Mouse (Mus musculus) left cerebral cortex, adult 18-20 months (tissue): ENCODE measurements around the gene Clec11a. TPM values are rescaled to one million over a fixed set of nuclear protein-coding genes. Genes with fewer than 3 reads are reported as not detected.
A peak's percentile ranks its signal among the peaks of the same experiment; 100 is the strongest.

Source experiments
- DNase-seq, 2 experiments: peaks; one replicate each; pipeline ENCODE4 v3.0.0; 2021 to 2022; ENCODE audit warnings: low spot score in 2 of 2, mixed read lengths in 1 of 2
- long read RNA-seq, 2 experiments: library from polyadenylated mRNA; stranded (forward); transcript quantifications; one replicate each; pipeline ENCODE4 v2.0.0; 2021
- total RNA-seq, 2 experiments: library from RNA; stranded (reverse); gene quantifications; 2 replicates each; pipeline ENCODE4 v1.2.3; 2021

Clec11a gene
- total RNA-seq: 1 to 10 TPM; 3.4 to 3.7 TPM
- long read RNA-seq, experiment 1, partial matches to known transcripts: 0 of 5 reads
- long read RNA-seq, experiment 1, other reads (novel, unspliced or antisense): 5 of 5 reads
- long read RNA-seq, experiment 2, partial matches to known transcripts: 1 of 6 reads
- long read RNA-seq, experiment 2, other reads (novel, unspliced or antisense): 5 of 6 reads

DNA sequence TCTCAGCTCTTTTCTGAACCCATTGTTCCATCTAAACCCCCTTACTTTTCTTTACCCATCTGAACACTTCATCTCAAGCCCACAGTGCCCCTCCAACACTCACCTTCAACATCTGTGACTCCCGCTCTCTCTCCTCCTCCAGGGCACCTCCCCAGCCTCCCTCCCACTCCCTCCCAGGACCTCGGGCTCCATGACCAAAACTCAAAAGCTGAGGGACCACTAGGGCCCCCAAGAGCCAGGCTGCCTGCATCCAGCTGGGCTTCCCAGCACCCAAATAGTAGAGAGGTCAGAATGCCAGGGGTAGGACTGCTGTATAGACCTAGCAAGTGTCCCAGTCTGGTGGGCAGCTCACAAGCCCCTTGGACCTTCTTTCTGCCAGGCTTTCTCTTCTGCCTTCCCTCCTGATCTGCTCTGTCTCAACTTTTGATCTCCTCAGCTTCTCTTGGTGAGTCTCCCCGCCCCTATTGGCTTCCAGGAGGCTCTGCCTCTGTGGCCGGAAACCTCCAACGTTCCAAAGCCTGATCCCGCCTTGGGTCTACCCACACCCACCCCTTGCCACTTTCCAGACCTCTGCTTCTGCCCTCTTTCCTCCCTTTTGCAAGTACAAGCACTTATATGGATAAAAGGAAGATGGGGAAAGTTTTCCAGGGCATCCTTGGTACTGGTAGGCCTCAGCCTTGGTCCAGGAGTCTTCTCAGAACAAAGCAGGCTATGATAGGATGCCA, at the start of gene Clec11a:
TSS of gene Clec11a (minus strand) at position 387 of the 725 bp plus-strand sequence.
- no peak for DNase-seq

DNA sequence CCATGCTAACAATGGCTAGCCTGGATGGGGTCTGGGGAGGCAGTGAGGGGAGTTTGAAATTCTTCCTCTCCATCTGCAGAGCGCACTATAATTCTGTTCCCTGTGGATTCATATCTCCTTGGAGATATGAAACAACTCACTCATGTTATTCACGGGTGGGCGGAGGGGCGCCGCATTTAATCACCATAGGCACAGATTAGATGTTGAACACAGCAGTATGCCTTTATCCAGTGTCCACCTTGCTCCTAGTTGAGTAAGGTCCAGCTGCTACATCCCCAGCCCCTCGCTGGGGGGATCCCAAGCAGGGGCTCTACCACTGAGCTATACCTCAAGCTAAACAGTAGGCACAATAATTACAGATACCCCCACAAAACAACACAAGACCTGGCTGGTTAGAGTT, 48.7 kb upstream of the Clec11a start:
- DNase-seq: no peak

DNA sequence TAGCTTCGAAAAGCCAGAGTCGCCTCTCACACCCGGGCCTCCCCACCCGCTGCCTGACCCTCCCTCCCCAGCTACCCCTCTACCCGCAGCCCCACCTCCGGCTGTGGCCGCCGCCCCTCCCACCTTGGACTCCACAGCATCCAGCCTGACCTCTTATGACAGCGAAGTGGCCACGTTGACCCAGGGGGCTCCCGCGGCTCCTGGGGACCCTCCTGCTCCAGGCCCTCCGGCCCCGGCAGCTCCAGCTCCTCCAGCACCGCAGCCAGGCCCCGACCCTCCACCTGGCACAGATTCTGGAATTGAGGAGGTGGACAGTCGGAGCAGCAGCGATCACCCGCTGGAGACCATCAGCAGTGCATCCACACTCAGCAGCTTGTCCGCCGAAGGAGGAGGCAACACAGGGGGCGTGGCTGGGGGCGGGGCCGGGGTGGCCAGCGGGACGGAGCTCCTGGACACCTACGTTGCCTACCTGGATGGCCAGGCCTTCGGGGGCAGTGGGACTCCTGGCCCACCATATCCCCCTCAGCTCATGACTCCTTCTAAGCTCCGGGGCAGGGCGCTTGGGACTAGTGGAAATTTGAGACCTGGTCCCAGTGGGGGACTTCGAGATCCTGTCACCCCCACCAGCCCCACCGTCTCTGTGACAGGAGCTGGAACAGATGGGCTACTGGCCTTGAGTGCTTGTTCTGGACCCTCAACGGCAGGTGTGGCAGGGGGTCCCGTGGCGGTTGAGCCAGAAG, 47.1 kb upstream of the Clec11a start:
- no peak for DNase-seq

DNA sequence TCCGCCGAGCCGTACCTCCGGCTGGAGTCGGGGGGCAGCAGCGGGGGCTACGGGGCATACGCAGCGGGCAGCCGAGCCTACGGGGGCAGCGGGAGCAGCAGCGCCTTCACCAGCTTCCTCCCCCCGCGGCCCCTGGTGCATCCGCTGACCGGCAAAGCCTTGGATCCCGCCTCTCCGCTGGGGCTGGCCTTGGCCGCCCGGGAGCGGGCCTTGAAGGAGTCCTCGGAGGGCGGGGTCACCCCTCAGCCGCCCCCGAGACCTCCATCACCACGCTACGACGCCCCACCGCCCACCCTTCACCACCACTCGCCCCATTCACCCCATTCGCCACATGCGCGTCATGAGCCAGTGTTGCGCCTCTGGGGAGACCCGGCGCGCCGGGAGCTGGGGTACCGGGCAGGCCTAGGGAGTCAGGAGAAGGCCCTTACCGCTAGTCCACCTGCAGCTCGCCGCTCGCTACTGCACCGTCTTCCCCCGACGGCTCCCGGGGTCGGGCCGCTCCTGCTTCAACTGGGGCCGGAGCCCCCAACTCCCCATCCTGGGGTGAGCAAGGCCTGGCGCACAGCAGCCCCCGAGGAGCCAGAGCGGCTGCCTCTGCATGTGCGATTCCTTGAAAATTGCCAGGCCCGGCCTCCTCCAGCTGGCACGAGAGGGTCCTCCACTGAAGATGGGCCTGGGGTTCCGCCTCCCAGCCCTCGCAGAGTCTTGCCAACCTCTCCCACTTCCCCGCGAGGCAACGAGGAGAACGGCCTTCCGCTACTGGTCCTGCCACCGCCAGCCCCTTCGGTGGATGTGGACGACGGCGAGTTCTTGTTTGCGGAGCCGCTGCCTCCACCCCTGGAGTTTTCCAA, 46.3 kb upstream of the Clec11a start:
- no peak for DNase-seq

DNA sequence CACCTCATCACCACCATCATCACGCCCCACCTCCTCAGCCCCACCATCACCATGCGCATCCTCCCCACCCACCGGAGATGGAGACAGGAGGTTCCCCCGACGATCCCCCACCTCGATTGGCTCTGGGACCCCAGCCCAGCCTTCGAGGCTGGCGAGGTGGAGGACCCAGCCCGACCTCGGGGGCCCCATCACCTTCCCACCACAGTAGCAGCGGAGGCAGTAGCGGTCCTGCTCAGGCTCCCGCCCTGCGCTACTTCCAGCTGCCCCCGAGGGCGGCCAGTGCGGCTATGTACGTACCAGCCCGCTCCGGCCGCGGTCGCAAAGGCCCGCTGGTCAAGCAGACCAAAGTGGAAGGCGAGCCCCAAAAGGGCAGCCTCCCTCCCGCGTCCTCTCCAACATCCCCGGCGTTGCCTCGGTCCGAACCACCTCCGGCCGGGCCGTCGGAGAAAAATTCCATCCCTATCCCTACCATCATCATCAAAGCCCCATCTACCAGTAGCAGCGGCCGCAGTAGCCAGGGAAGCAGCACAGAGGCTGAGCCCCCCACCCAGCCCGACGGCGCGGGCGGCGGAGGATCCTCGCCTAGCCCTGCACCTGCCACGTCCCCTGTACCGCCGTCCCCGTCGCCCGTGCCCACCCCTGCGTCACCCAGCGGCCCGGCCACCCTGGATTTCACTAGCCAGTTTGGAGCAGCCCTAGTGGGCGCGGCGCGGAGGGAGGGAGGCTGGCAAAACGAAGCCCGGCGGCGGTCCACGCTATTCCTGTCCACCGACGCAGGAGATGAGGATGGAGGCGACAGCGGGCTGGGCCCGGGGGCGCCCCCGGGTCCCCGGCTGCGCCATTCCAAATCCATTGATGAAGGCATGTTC, 45.4 kb upstream of the Clec11a start:
- no peak for DNase-seq

DNA sequence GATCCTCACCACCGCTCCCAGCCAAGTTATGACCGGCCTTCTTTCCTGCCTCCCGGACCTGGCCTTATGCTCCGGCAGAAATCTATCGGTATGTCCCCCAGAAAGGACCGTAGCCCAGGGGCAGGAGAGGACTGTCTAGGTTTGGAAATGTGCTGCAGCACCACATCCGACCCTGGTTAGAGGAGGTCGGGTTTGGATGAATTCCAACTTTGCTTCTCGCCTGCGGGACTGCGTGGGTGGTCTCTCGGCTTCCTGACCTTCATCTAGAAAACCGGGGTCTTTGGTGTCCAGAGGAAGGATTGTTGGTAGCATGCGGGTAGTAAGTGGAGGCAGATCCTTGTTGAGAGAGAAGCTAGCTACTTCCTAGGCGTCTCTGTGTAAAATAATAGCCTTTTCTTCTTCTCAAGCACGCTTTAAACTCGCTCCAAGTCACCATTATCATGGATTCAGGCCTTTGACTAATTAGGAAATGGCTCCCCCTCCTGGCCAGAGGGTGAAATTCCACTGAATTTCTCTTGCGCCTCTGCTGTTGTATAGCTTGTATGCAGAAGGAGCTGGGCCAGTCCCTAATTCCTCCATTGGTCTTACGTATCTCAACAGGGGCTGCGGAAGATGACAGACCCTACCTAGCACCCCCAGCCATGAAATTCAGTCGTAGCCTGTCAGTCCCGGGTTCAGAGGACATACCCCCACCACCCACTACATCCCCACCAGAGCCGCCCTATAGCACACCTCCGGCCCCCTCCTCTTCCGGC, 44.4 kb upstream of the Clec11a start:
- peak; percentile 78 to 80 for DNase-seq

DNA sequence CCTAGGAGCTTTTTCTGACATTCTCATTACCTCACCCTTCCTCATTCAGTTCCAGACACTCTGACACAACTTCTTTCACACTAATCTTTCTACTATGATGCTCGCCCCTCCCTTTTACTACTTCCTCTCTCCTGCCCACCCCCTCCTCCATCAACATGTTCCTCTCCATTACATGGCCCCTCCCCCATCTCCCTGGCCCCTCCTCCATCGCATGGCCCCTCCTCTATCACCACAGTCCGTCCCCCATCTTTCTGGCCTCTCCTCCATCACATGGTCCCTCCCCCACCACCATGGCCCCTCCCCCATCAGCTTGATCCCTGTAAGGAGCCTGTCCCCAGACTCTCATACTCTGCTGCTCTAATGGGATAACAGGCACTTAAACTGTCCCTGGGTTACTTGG, 42.3 kb upstream of the Clec11a start:
- DNase-seq: no peak

DNA sequence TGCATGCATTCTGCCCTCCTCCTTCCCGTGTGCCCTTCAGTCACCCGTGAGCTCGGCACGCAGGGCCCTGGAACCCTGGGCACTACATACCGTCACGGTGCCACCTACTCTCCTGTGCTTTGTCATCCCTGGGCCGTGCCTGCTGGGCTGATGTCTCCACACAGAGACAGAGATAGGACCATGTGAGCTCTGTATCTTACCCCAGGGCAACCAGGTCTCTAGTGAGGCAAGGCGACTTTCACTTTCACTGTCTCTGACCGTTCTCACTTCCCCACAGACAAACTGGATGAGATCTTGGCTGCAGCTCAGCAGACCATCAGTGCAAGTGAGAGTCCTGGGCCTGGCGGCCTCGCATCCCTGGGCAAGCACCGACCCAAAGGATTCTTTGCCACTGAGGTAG, 37.9 kb upstream of the Clec11a start:
- no peak for DNase-seq

DNA sequence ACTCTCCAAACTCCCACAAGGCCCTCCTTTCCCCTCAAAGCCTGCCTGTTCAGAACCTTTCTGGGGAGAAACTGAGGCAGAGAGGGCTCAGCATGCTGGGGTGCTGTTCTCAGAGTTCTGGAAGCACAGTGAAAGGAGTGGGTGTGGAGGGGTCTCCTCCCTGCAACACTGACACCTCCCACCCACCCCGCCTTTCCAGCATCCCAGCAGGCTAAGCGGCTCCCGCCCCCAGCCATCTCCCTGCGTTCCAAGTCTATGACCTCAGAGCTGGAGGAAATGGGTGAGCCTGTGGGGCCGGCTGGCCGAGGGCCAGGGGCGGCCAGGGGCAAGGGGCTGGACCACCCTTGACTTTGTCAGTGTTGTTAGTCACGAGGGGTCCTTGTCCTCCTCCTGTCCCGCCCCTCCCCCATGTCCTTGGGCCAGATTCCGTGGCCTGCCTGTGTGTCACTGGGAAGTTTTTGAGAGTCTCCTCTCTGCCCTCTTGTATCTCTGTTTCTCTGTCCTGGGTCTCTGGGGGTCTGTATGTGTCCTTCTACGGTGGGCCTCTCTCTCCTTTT, 36.8 kb upstream of the Clec11a start:
- no peak for DNase-seq

DNA sequence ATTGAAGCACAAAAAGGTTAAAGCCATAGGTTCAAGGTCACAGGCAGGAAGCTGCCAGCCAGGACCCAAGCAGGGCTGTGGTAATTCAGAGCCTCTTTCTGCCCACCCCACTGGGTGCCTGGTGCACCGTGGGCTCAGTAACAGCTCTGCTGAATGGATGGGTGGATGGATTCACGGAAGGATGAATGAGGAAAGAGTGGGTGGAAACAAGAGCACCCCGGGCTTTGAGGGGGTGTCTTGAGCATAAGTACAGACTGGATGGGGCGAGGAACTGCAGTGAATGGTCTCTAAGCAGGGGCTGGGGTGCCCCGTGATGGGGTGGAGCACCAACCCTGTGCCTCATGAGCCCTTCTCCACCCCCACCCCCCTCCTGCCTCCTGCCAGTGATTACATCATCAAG, 35.0 kb upstream of the Clec11a start:
- DNase-seq: peak in 1 of 2 experiments; percentile 65

DNA sequence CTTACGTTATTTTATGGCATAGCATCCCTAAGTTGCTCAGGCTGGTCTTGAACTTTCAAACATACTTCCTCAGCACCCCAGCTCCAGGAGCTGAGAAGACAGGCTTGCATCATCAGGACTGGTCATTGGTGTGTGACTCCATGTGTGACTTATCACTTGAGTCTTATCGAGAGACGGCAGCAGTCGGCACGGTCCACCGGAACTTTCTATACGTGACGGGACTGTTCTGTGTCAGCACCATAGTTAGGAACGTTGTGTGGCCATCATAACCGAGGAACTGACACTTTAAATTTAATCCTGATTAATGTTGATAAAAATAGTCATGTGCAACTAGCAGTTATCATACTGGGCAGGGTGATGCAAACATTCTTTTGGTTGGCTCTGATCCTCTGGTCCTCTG, 34.4 kb upstream of the Clec11a start:
- no peak for DNase-seq

DNA sequence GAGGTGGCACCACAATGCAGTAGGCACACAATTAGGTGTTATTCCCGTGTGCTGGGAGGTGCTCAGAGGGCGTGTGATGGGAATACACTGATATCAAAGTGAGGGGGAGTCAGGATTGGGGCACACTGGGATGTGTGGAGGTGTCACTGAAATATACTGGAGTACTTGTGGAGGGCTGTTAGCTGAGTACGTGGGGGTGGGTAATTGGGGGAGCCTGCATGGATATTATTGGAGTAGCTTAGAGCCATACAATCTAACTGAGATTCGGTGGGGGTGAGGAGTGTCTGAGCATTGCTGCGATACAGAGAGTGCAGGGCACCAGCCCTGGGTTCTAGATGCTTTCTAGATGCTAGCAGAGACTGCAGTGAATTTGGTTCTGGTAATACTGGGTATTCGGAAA, 33.5 kb upstream of the Clec11a start:
- no peak for DNase-seq

DNA sequence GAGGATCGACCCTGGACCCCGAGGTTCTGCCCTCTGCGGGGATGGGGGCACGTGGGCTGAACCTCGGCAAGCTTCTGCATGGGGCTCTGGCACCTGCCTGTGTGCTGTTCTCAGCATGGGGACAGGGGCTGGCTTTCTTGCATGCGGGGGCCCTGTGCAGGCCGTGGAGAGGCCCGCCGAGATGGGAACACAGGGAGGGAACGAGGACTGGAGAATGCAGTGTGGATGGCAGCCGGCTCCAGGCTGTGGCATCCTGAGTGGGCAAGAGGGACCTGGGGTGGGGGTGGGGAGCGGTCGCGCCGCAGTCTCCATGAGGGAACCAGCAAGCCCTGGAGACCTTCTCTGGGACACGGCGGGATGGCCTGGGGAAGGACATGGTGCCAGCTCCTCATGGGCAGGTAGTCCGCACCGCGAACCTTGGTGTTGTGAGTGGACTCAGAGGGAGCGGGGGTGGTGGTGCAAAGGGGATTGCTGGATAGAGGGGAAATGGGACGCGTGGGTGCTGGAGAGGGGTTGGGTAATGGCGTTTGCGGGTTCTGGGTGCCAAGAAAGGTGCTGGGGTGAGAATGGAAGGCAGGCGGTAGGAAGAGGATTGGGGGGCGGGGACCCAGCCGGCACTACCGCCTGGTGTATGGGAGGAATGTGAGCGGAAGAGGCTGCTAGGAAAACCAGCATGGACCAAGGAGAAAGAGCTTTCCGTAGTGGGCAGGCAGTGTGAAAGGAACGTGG, 30.6 kb upstream of the Clec11a start:
- peak in 1 of 2 experiments; percentile 66 for DNase-seq

DNA sequence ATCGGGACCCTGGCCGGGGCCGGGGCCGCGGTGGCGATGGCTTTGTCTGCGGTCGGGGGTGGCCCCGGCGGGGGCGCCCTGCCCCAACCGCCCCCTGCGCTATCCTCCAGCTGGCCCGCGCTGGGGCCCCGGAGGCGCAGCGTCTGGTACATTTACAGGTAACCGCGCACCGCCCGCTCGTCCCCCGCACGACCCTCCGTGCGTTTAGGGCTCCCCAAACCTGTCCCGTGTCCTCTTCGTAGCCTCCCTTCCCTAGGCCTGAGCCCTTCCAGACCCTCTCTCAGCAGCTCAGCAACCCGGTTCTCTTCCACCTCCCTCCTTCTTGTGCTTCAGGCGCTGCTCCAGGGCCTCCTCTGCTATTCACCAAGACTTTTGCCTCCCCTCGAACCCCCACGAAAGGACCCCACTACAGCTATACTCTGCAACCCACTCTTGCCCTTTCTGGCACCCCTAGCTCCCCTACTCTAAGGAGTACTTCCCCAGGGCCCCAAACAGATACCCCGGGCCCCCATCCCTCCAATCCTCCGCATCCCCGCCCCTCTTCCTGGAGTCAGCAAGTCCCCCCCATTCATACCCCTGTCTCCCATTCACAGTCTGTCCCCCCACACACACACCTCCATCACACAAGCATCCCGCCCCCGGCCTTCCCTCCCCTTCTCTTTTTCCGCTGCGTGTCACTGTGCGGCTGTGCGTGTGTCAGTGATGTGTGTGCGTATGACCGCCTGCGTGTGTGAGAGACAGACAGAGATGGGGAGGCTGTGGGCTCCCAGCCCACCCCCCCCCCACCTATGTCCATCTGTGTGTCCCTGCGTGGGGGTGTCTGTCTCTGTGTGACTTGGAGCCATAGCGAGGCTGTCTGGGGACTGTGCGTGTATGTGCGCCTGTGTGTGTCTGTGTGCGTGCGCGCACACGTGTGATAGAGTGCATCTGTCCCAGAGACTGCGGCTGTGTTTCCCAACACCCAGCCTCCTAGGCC, 29.6 kb upstream of the Clec11a start:
- no peak for DNase-seq

DNA sequence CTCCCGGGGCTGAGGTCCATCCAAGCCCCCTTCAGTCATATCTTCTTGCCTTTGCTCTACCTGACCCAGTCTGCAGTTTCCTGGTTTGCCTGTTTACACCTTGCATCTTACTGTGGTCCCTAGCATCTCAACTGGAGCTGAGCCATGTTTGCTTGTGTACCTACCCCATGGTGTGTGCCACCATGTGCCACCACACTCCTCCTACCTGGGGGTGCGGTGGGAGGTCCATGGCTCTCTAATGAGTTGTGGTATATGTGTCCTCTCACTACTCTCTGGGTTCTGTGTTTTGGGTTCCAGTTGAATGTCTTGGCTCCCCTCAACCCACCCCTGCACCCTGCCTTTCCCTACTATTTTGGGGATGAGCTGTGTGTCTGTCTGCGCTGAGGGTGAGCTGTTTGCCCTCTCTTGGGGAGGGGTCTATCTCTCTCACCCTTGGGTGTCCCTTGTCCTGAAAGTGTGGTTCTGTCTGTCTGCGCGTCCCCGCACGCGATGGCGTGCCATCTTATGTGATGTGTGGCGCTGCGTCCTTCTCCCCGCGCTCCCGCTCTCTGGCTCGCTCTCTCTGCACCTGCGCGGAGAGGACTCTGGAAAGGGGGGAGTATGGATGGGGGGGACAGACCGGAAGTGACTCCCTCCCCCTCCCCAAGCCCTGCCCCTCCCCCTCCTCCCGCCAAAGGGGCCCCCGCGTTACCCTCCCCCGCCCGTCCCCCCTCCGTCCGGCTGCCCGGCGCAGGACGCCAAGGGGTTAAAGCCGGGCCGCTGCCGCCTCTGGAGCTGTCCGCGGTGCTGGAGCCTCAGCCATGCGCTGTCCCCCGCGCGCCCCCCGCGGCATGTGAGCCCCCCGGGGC, 28.6 kb upstream of the Clec11a start:
- no peak for DNase-seq

DNA sequence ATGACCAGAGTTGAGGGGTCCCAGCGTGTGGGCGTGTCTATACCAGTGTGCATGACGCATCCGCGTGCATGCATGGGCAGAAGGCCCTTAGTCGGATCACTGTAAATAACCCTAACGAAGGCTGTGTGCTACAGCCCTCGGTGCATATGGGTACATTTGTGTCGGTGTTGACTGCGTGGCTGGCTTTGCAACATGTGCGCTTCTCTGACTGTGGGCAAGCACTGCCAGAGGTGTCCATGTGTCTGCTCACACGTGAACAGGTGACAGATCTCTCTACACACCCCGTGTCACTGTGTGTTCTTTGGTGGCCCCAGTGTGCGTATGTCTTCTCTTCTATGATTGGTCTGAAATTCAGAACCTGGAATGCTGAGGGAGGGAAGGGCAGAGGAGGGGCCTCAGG, 27.4 kb upstream of the Clec11a start:
- no peak for DNase-seq

DNA sequence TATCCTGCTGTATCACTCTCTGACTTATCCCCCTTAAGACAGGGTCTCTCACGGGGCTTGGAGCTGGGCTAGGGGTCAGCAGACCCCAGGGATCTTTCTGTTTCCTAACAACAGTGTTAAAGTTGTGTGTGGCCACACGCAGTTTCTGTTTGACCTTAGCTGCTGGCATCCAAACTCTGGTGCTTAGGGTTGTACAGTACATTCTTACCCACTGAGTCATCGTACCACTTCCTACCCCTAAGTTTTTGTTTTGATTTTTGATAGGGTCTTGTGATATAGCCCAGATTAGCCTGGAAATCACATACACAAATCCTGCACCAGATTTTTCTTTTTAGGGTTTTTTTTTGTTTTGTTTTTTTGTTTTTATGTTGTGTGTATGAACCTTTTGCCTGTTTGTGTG, 25.6 kb upstream of the Clec11a start:
- no peak for DNase-seq
